Mouse (Mus musculus): ENCODE data around the gene Rpl23.

DNA sequence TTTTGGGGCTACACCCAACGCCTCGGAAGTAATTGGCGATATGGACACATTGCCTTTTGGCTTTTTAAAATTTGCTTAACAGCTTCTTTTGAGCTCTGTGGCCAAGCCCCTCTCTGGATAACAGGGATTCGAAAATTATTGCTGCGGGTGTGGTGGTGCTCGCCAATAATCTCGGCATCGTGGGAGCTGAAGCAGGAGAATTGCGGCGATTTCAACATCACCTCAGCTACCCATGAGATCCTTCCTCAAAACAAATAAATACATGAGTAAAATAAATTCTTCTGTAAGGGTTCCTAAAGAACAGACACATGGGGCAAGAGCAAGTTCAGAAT is 293 bp upstream of the Rpl23 start:
- TF ChIP-seq CTCF (IDR thresholded peaks at IDR 0.05; ENCODE audit: low read depth) (no peak), EP300 (optimal IDR thresholded peaks at IDR 0.05) (no peak)
